Mouse (Mus musculus) urinary bladder, postnatal 36 days (tissue): ENCODE data around the gene Cnnm2.

Experiments used
- DNase-seq, 2 experiments: peaks; one replicate each; pipeline ENCODE4 v3.0.0; 2022; ENCODE audit warnings: low spot score in 2 of 2, mixed read lengths in 1 of 2

Gene Cnnm2

DNA sequence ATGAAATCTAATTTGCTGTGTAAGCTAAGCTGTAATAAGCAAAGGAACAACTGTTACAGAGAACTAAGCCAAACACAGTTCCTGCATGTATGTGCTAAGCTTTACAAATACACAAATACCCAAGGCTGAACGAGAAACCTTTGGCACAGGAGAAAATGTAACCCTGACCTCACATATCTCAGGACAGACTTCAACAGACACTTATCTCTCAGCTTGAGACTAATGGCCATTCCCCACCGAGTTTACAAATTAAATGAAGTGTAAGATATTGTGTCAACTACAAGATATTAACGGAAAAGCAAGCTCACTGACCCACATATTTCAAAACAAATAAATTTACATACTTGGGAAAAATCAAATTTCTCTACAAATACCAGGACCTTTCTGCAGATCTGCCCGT is 166.7 kb downstream of the Cnnm2 start:
- DNase-seq, result no peak

DNA sequence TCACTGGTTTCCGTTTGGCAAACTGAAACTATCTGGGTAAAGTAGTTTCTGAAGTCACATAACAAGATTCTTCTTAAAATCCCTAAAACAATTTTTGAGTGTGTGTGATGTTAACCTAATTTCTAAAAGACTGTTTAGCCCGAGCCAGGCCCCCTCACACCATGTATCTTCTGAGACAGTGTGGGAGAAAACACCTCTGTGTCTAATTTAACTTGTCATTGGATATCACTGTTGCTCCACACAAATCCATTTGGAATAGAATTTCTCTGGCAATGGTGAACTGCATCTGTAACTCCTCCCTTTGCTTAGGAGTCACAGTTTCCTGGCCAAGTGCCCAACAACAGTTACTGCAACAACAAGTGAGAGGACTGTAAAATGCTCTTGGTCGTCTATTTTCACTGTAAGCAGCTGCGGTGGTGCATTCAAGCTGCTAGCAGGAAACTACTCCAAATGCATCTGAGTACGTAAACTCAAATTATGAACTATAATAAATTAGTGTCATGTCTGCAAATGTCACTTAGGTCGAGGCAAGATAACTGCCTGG is 167.7 kb downstream of the Cnnm2 start:
- peak; percentile 49 to 76 for DNase-seq
